Mouse (Mus musculus) CD4-positive, CD25-positive, alpha-beta regulatory T cell, adult 2 months (primary cell): ENCODE results near the gene Krtap9-1.
"Not testable (repeated sequence)": the region's sequence is repeated elsewhere in the genome, so short reads cannot be mapped to it uniquely, and the experiment has no call there.

ENCODE experiments used
- DNase-seq: peaks from one replicate; pipeline ENCODE4 v3.0.0-alpha.2; 2012; ENCODE audit warnings: low read depth, low spot score

Gene Krtap9-1

GRCm38 (mm10) chr11:99873089-99873488 is at the start of gene Krtap9-1:
Gene Krtap9-1 (plus strand): TSS chr11:99873389.
- DNase-seq, result not testable (repeated sequence)

GRCm38 (mm10) chr11:99837966-99838365 is 35.2 kb upstream of the Krtap9-1 start, which contains the start of gene 2300003K06Rik:
Gene 2300003K06Rik (minus strand): TSS chr11:99838066.
- DNase-seq, result no peak

GRCm38 (mm10) chr11:99842185-99842584 is 31.0 kb upstream of the Krtap9-1 start:
- no peak for DNase-seq

GRCm38 (mm10) chr11:99846746-99847145 is 26.4 kb upstream of the Krtap9-1 start:
- DNase-seq, result no peak

- no peak for DNase-seq
These were observed 21.7 kb upstream of the Krtap9-1 start, which contains the start of gene Krtap4-16 for GRCm38 (mm10) chr11:99851508-99851907. Gene Krtap4-16 (minus strand): TSS chr11:99851608.

- DNase-seq, result no peak
These were observed 19.1 kb upstream of the Krtap9-1 start for GRCm38 (mm10) chr11:99854121-99854520.

- DNase-seq, result no peak
These were observed 15.6 kb upstream of the Krtap9-1 start, which contains the start of gene Gm11568 for GRCm38 (mm10) chr11:99857617-99858016. Gene Gm11568 (plus strand): TSS chr11:99857917.

GRCm38 (mm10) chr11:99858761-99859160 is 14.4 kb upstream of the Krtap9-1 start:
- no peak for DNase-seq

GRCm38 (mm10) chr11:99864176-99864575 is 9.0 kb upstream of the Krtap9-1 start, which contains the start of gene Gm11559:
Gene Gm11559 (plus strand): TSS chr11:99864476.
- DNase-seq, result not testable (repeated sequence)

- not testable (repeated sequence) for DNase-seq
These were observed 5.7 kb downstream of the Krtap9-1 start, which contains the start of gene Gm11567 for GRCm38 (mm10) chr11:99878887-99879286. Gene Gm11567 (plus strand): TSS chr11:99879187.

GRCm38 (mm10) chr11:99907620-99908019 is 34.4 kb downstream of the Krtap9-1 start, which contains the start of gene Krtap31-1:
Gene Krtap31-1 (plus strand): TSS chr11:99907920.
- DNase-seq, result no peak

GRCm38 (mm10) chr11:99914451-99914850 is 41.3 kb downstream of the Krtap9-1 start, which contains the start of gene Gm11565:
Gene Gm11565 (plus strand): TSS chr11:99914751.
- DNase-seq, result no peak
